Mouse (Mus musculus): Measurements from ENCODE around the gene Ints7. TPM values are rescaled to one million over a fixed set of nuclear protein-coding genes. Genes with fewer than 3 reads are reported as not detected.
A peak's percentile ranks its signal among the peaks of the same experiment; 100 is the strongest.

Ints7 gene
- polyA plus RNA-seq (2015; fragmentation: Nextera tagmentation; extraction: Ambion mirVana): 46.8 and 50.5 TPM in 2 replicates

- under 1% methylated on average over 70 of the region's 70 CpGs for WGBS
- Histone ChIP-seq H3K4me3 (replicated peaks) (peak within 1 kb of the TSS; percentile 90), H3K27ac (peak within 1 kb of the TSS; percentile 96), H3K4me2 (peak within 1 kb of the TSS; percentile 74), H3K36me3 (no peaks in the 10 kb centered on the region), H3K9ac (peak within 1 kb of the TSS; percentile 89), H3K27me3 (replicated peaks) (no peaks in the 10 kb centered on the region), H3K4me1 (peaks cover 16% of the 10 kb centered on the region), H3K9me3 (no peaks in the 10 kb centered on the region)
- ATAC-seq (ENCODE audit: insufficient read depth, low FRiP score, low read depth): peak; percentile 98
These were observed at the start of gene Ints7, which contains the start of gene Dtl for GRCm38 (mm10) chr1:191575458-191576247. Ints7 (plus strand) TSS chr1:191575636. Dtl (minus strand) TSS chr1:191575544.

DNA sequence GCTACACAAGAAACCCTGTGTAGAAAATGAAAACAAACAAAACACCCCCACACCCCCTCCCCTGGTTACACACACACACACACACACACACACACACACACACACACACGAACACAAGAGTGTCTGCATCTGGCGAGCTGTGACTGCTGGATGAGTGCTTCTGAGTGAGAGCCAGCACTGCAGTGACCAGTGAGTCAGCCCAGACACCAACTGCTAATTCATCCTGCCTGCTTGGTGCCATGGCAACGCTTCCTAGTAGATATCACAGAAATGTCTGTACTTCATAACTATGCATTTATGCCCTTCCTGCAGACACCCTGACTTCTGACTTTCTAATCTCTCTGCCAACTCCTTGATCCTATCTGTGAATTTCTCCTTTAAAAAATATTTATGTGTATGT lies 48.3 kb upstream of the Ints7 start:
- Histone ChIP-seq H3K27ac (no peak overlapping the region), H3K4me3 (replicated peaks) (no peak overlapping the region), H3K4me2 (no peak overlapping the region), H3K36me3 (no peaks in the 10 kb centered on the region), H3K4me1 (no peaks in the 10 kb centered on the region), H3K27me3 (replicated peaks) (no peaks in the 10 kb centered on the region), H3K9me3 (no peaks in the 10 kb centered on the region), H3K9ac (no peak overlapping the region)
- WGBS: 73% methylated on average over 3 of the region's 3 CpGs
- no peak for ATAC-seq (ENCODE audit: insufficient read depth, low FRiP score, low read depth)

GRCm38 (mm10) chr1:191527921-191528612 lies 47.4 kb upstream of the Ints7 start:
- H3K9me3 ChIP-seq: no peaks in the 10 kb centered on the region
- H3K27me3 ChIP-seq (replicated peaks): no peaks in the 10 kb centered on the region
- no peaks in the 10 kb centered on the region for H3K36me3 ChIP-seq
- no peaks in the 10 kb centered on the region for H3K4me1 ChIP-seq
- 37% methylated on average over 4 of the region's 4 CpGs for WGBS
- H3K9ac ChIP-seq: no peak overlapping the region
- H3K4me3 ChIP-seq (replicated peaks): no peak overlapping the region
- no peak overlapping the region for H3K27ac ChIP-seq
- no peak overlapping the region for H3K4me2 ChIP-seq
- no peak for ATAC-seq (ENCODE audit: insufficient read depth, low FRiP score, low read depth)

DNA sequence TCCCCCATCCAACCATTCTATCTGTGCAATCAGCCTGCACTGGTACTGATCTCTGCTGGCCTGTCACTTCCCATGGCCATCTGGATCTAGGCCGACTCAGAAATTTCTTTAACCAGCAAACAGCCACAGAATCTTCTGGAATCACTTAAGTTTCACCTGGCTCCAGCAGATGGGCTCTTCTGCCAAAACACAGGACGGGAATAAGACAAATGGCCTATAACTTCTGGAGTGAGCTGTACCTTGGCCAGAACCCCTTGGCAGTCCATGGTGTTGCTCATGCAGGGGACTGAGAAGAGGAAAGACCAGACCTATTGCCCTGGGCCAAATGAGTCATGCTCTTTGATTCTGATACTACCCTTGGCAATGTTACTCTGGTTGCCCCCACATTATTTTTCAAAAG lies 46.0 kb upstream of the Ints7 start:
- Histone ChIP-seq H3K4me3 (replicated peaks) (no peak overlapping the region), H3K9me3 (no peaks in the 10 kb centered on the region), H3K4me2 (no peak overlapping the region), H3K36me3 (0 out of 2 replicates have a peak, but pooled peaks cover 4% of the 10 kb centered on the region), H3K9ac (no peak overlapping the region), H3K27me3 (replicated peaks) (no peaks in the 10 kb centered on the region), H3K27ac (no peak overlapping the region; the same call in 1 of the 2 replicates), H3K4me1 (no peaks in the 10 kb centered on the region)
- ATAC-seq (ENCODE audit: insufficient read depth, low FRiP score, low read depth): no peak
- 77% methylated on average over 2 of the region's 2 CpGs for WGBS

DNA sequence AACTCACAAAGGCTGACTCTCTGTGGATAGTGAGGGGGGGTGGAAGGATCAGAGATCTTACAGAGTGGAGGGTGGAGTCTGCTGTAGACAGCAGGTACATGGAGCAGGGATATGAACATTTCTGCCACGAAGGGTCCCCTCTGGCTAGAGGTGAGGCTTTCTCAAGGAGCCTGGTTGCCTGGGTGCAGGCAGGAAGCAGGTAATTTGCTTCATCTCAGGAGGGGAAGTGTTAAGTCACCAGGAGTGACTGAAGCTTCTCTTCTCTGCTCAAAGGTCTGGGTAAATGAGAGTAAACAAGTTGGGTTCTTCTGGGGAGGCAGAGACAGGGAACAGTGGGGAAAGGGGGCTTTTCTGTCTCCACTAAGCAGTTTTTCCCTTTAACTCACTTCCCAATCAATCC lies 44.4 kb upstream of the Ints7 start:
- Histone ChIP-seq H3K4me1 (no peaks in the 10 kb centered on the region), H3K36me3 (0 out of 2 replicates have a peak, but pooled peaks cover 4% of the 10 kb centered on the region), H3K27ac (no peak overlapping the region), H3K9ac (no peak overlapping the region), H3K27me3 (replicated peaks) (no peaks in the 10 kb centered on the region), H3K4me2 (no peak overlapping the region), H3K4me3 (replicated peaks) (no peak overlapping the region), H3K9me3 (no peaks in the 10 kb centered on the region)
- no peak for ATAC-seq (ENCODE audit: insufficient read depth, low FRiP score, low read depth)
- 50% methylated on average over 1 of the region's 1 CpGs for WGBS

GRCm38 (mm10) chr1:191534896-191535295 lies 40.5 kb upstream of the Ints7 start:
- 0 out of 2 replicates have a peak, but pooled peaks cover 4% of the 10 kb centered on the region for H3K36me3 ChIP-seq
- no peaks in the 10 kb centered on the region for H3K4me1 ChIP-seq
- no peak overlapping the region for H3K4me2 ChIP-seq
- no peak overlapping the region for H3K9ac ChIP-seq
- H3K27ac ChIP-seq: no peak overlapping the region
- H3K27me3 ChIP-seq (replicated peaks): no peaks in the 10 kb centered on the region
- ATAC-seq (ENCODE audit: insufficient read depth, low FRiP score, low read depth): no peak
- H3K9me3 ChIP-seq: no peaks in the 10 kb centered on the region
- WGBS: 50% methylated on average over 2 of the region's 2 CpGs
- no peak overlapping the region for H3K4me3 ChIP-seq (replicated peaks)

- Histone ChIP-seq H3K9me3 (no peaks in the 10 kb centered on the region), H3K4me1 (no peaks in the 10 kb centered on the region), H3K27ac (no peak overlapping the region), H3K27me3 (replicated peaks) (no peaks in the 10 kb centered on the region), H3K36me3 (peaks cover 12% of the 10 kb centered on the region; the same call in 1 of the 2 replicates), H3K4me3 (replicated peaks) (no peak overlapping the region), H3K4me2 (no peak overlapping the region), H3K9ac (no peak overlapping the region)
- WGBS: 75% methylated on average over 2 of the region's 2 CpGs
- ATAC-seq (ENCODE audit: insufficient read depth, low FRiP score, low read depth): no peak
These were observed 35.1 kb upstream of the Ints7 start for GRCm38 (mm10) chr1:191540300-191540699.

GRCm38 (mm10) chr1:191541014-191541413 lies 34.4 kb upstream of the Ints7 start:
- H3K4me3 ChIP-seq (replicated peaks): no peak overlapping the region
- no peaks in the 10 kb centered on the region for H3K4me1 ChIP-seq
- no peak overlapping the region for H3K9ac ChIP-seq
- WGBS: 91% methylated on average over 9 of the region's 9 CpGs
- no peaks in the 10 kb centered on the region for H3K27me3 ChIP-seq (replicated peaks)
- no peak overlapping the region for H3K4me2 ChIP-seq
- no peak for ATAC-seq (ENCODE audit: insufficient read depth, low FRiP score, low read depth)
- H3K27ac ChIP-seq: no peak overlapping the region
- no peaks in the 10 kb centered on the region for H3K9me3 ChIP-seq
- H3K36me3 ChIP-seq: peaks cover 16% of the 10 kb centered on the region; the same call in 1 of the 2 replicates

- Histone ChIP-seq H3K9ac (no peak overlapping the region), H3K27ac (no peak overlapping the region), H3K4me1 (no peaks in the 10 kb centered on the region), H3K4me2 (no peak overlapping the region), H3K36me3 (peaks cover 16% of the 10 kb centered on the region; the same call in 1 of the 2 replicates), H3K9me3 (no peaks in the 10 kb centered on the region), H3K4me3 (replicated peaks) (no peak overlapping the region), H3K27me3 (replicated peaks) (no peaks in the 10 kb centered on the region)
- WGBS: 74% methylated on average over 4 of the region's 4 CpGs
- no peak for ATAC-seq (ENCODE audit: insufficient read depth, low FRiP score, low read depth)
These were observed 33.8 kb upstream of the Ints7 start for GRCm38 (mm10) chr1:191541619-191542018.

GRCm38 (mm10) chr1:191543747-191544146 lies 31.7 kb upstream of the Ints7 start:
- no peak overlapping the region for H3K9ac ChIP-seq
- H3K9me3 ChIP-seq: no peaks in the 10 kb centered on the region
- no peaks in the 10 kb centered on the region for H3K4me1 ChIP-seq
- no peak for ATAC-seq (ENCODE audit: insufficient read depth, low FRiP score, low read depth)
- no peaks in the 10 kb centered on the region for H3K27me3 ChIP-seq (replicated peaks)
- H3K4me2 ChIP-seq: no peak overlapping the region
- H3K27ac ChIP-seq: no peak overlapping the region
- 77% methylated on average over 3 of the region's 3 CpGs for WGBS
- H3K4me3 ChIP-seq (replicated peaks): no peak overlapping the region
- peaks cover 19% of the 10 kb centered on the region; the same call in 1 of the 2 replicates for H3K36me3 ChIP-seq

GRCm38 (mm10) chr1:191550786-191551185 lies 24.6 kb upstream of the Ints7 start:
- WGBS: 79% methylated on average over 4 of the region's 4 CpGs
- no peak overlapping the region for H3K9ac ChIP-seq
- no peaks in the 10 kb centered on the region for H3K4me1 ChIP-seq
- H3K36me3 ChIP-seq: peaks cover 12% of the 10 kb centered on the region
- no peaks in the 10 kb centered on the region for H3K9me3 ChIP-seq
- no peak overlapping the region for H3K4me3 ChIP-seq (replicated peaks)
- no peak overlapping the region for H3K4me2 ChIP-seq
- no peak for ATAC-seq (ENCODE audit: insufficient read depth, low FRiP score, low read depth)
- H3K27me3 ChIP-seq (replicated peaks): no peaks in the 10 kb centered on the region
- no peak overlapping the region for H3K27ac ChIP-seq

DNA sequence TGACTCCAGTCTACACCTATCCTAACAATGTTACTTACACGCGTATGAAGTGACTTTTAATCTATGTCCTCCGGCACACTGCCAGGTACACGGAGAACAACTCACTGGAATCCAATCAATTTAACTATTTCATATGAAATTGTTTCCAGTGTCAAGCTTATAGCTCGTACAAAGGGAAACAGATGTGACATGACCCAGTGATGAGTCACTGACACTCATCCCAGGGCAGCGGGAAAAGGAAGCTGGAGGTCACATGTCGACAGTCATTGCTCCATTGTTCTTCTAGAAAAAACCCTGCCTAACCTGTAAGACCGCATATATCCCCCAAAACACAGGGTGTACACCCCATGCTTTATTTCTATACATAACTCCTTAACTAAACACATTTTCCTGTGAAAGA lies 18.3 kb upstream of the Ints7 start:
- Histone ChIP-seq H3K4me1 (no peaks in the 10 kb centered on the region), H3K9ac (no peak overlapping the region), H3K4me2 (no peak overlapping the region), H3K36me3 (peaks cover 9% of the 10 kb centered on the region; the same call in 1 of the 2 replicates), H3K4me3 (replicated peaks) (no peak overlapping the region), H3K27ac (no peak overlapping the region), H3K27me3 (replicated peaks) (no peaks in the 10 kb centered on the region), H3K9me3 (no peaks in the 10 kb centered on the region)
- ATAC-seq (ENCODE audit: insufficient read depth, low FRiP score, low read depth): no peak; the same call in 1 of the 2 replicates
- 68% methylated on average over 8 of the region's 8 CpGs for WGBS

All from stomach, embryonic 15.5 days (tissue).